Mouse (Mus musculus) ZHBTc4 (cell line): ENCODE measurements at regions not wholly inside any gene's neighbourhood (a gene's known extent, or its start where the extent isn't known, plus 50 kb on each side); places are given as distances from the start of the nearest gene placed in this dataset.

ENCODE experiments used
- DNase-seq: peaks from one replicate; pipeline ENCODE4 v3.0.0-alpha.2; 2011; ENCODE audit warnings: low read depth, low spot score

- DNase-seq: no peak
These were observed 645.6 kb upstream of the Zfp804a start for GRCm38 (mm10) chr2:81407372-81407771.

DNA sequence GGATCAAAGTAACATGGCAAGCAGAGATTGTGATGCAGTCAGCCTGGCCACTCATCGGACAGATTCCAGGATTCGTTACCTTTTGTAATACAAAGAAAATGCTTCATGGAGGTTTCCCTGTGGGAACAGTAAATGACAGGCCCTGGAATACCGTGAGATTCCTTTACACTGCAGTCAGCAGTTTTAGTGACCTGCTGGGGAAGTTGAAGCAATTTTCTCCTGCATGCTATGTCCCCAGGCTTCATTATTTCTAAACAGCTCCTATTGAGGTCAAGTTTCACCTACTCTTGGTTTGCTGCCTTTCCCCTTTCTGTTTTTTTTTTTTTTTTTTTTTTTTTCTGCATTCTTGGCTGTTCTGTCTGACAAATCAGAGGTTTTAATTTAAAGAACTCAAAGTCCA is 641.3 kb upstream of the Zfp804a start:
- DNase-seq: no peak

- DNase-seq: no peak
These were observed 621.6 kb upstream of the Zfp804a start for GRCm38 (mm10) chr2:81431411-81431810.

DNA sequence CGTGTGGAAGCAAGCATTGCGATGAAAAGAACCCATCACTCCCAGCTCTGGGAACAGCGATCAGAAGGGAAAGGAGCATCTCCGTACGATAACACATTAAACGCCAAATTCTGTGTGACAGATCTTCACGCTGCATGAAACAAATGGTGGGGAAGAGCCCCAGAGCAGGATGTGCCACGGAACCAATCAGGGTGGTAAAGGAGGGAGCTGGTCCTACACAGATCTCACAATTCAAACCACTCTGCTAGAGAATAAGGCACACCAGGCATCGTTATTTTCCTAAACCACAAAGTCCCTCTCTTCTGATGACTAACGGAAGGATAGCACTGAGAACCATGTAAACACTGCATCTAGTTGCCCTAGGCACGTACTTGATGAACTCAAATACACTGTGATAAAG is 613.9 kb upstream of the Zfp804a start:
- no peak for DNase-seq

DNA sequence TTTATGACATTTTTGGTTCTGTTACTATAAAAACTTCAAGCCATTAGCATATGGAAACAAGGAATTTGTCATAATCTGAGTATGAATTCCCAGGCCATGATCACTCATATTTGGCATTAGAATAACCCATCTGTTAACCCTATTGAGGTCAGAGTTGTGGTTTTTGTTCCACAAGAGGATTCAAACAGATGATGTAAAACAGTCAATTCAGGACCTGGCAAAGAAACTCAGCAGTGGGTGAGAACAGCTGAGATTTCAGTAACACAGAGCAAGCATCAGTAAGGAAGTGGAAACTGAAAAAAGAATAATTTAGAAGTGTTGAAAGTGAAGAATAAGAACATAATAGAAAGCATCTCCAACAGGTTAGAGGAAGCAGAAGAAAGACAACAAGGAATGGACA is 612.1 kb upstream of the Zfp804a start:
- DNase-seq: no peak

- DNase-seq: no peak
These were observed 602.5 kb upstream of the Zfp804a start for GRCm38 (mm10) chr2:81450514-81450913.

DNA sequence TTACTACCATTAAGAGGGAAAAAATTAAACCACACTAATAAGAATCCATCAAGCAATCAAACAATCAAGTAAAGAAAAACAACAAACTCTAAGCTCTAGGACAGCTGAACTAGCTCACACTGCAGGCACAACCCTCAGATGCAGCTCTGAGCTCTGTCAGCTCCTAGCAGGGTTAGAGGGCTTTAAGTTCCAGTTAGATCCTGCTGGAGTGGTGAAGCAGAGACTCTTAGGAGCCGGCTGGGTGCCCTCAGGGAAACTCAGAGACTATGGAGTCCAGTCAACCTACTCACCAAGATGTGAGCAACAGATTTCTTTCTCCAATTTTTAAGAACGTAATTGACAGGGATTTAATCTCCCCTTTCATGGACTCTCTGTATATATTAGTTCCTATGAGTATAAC is 564.2 kb upstream of the Zfp804a start:
- DNase-seq: peak; percentile 12

DNA sequence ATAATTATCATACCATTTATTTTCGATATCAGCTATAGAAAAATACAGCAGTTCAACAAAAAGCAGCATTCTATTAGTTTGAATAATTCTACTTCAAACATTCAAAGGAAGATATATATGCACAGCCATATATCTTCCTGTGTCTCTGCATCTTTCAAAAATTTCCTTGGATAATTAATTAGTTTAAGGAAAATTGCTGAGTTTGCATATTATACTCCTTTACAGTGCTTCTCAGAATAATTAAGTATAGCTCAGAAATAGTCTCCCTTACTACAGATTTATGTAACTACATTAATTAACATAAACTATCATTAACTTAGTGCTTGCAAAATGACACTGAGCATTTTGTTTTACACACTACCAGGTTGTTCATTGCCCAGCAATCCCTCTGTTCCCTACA is 546.0 kb upstream of the Zfp804a start:
- DNase-seq: no peak

DNA sequence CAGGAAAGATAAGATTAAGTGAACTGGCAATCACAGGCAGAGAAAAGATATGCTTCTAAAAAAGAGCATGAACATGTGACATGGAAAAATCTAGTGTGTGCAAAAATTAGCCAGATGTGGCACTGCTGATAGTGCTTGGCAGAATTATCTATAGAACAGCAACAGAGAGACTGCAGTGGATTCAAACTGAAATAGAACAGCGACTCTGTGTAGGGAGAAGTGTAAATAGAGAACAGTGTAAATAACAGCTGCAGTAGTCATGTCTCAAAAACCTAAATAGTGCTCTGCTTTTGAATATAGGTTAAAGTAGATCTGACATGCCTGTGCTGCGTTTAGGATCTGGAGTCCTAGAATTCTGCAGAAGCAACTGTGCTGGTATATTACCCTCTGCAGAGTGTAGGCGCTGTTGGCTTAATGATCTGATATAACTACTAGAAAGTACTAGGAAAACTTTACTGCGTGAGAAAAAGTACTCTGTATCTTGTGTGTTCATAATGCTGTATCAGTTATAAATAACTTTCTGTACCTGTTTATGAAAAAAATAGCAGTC is 539.9 kb upstream of the Zfp804a start:
- no peak for DNase-seq

DNA sequence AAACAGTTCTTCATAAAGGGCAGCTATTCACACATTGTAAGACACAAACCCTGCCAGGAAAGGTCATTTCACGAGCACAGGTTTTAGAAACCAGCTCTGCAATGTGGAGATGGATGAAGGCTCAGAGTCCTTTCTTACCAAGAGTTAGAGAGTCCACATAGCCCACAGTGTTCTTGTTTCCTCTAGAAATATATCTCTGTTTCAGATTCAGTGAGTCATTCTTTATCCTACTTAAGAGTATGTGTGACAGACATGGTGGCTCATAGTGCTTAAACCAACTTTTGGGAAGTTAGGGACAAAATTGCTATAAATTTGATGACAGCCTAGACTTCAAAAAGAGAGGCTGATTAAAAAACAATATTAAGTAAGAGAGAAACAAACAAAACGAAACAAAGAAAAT is 514.9 kb upstream of the Zfp804a start:
- DNase-seq: no peak

DNA sequence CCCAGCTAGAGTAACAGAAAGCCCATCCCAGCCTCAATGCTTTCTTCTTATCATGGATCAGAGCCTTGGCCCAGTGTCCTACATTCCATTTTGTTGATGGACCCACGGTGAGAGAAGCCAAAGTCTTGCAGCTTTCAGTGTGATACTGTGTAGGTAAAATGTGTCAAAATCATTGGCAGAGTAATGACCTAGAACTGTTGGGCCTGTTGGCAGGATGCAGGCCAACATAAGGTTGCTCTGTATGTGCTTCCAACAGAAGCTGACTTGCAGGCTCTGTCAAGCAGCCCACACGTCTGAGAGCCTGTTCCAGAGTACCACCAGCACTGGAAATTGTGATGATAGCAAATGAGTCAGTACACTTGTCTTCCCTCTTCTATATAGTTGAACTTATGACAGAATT is 503.9 kb upstream of the Zfp804a start:
- DNase-seq: no peak

DNA sequence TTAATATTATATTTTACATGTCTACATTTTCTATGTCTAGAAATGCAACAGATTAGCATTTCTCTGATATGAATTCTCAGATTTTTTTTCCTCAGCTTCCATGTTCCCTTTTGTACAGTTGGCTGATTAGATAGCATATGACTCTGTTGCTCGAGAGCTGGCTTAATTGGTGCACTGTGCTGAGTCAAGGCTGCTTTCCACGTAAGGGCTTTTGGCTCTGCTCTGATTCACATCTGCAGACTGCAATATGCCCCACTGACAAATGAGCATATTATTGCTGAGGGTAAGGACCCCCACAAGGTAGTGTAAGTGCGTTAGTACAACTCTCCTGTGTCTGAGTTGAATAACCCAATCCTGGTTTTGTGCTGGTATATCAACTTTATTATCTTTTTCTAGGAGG is 470.9 kb upstream of the Zfp804a start:
- DNase-seq: no peak
